Mouse (Mus musculus) E14TG2a.4 (cell line): Measurements from ENCODE around the gene Artn.

Source experiments
- H3K27me3 ChIP-seq: 2 replicates; pipeline ENCODE4 v1.6.1; 2014; ENCODE audit warnings: low read length, control low read depth; ENCODE audit not compliant: insufficient read depth
- H3K36me3 ChIP-seq: 2 replicates; pipeline ENCODE4 v1.6.1; 2014; ENCODE audit warnings: low read length, control low read depth; ENCODE audit not compliant: insufficient read depth
- H3K4me1 ChIP-seq: replicated peaks from 2 replicates; pipeline ENCODE4 v1.6.1; 2014; ENCODE audit warnings: low read depth, low read length, control low read depth
- H3K4me3 ChIP-seq: replicated peaks from 2 replicates; pipeline ENCODE4 v1.5.1; 2014; ENCODE audit warnings: mild to moderate bottlenecking, low read length
- H3K9me3 ChIP-seq: 2 replicates; pipeline ENCODE4 v1.6.1; 2014; ENCODE audit warnings: low read length, control low read depth
- CTCF ChIP-seq: conservative IDR thresholded peaks from 2 replicates; pipeline ENCODE4 v1.5.1; 2014; ENCODE audit warnings: low read length
- NANOG ChIP-seq: IDR thresholded peaks from 2 replicates; pipeline ENCODE4 v1.6.1; 2014; ENCODE audit warnings: borderline replicate concordance, low read length, mixed read lengths
- POU5F1 ChIP-seq: IDR thresholded peaks from 2 replicates; pipeline ENCODE4 v1.6.1; 2014; ENCODE audit warnings: low read length, borderline replicate concordance

Artn gene

GRCm38 (mm10) chr4:117928699-117929241 is 793 bp downstream of the Artn start:
- H3K4me1 ChIP-seq: peaks cover 39% of the 10 kb centered on the region
- peaks cover 14% of the 10 kb centered on the region for H3K9me3 ChIP-seq
- H3K27me3 ChIP-seq: peaks cover 64% of the 10 kb centered on the region
- peaks cover 25% of the 10 kb centered on the region for H3K36me3 ChIP-seq
- TF ChIP-seq NANOG: no peak
- TF ChIP-seq CTCF: no peak; the same call in 1 of the 2 replicates
- no peak for TF ChIP-seq POU5F1
- peak overlapping the region; percentile 77 for H3K4me3 ChIP-seq

GRCm38 (mm10) chr4:117928234-117928633 is 1.3 kb downstream of the Artn start:
- H3K9me3 ChIP-seq: peaks cover 14% of the 10 kb centered on the region
- H3K4me3 ChIP-seq: no peak overlapping the region
- peaks cover 38% of the 10 kb centered on the region for H3K4me1 ChIP-seq
- peaks cover 23% of the 10 kb centered on the region for H3K36me3 ChIP-seq
- TF ChIP-seq CTCF (peak; percentile 92), POU5F1 (no peak), NANOG (no peak)
- H3K27me3 ChIP-seq: peaks cover 69% of the 10 kb centered on the region

- no peak for TF ChIP-seq NANOG
- TF ChIP-seq POU5F1: no peak
Observed at GRCm38 (mm10) chr4:117926545-117927482, 2.7 kb downstream of the Artn start.

GRCm38 (mm10) chr4:117924916-117925315 is 4.6 kb downstream of the Artn start:
- Histone ChIP-seq H3K9me3 (peaks cover 14% of the 10 kb centered on the region), H3K36me3 (peaks cover 6% of the 10 kb centered on the region; the same call in 1 of the 2 replicates), H3K27me3 (peaks cover 88% of the 10 kb centered on the region), H3K4me3 (no peak overlapping the region), H3K4me1 (peaks cover 26% of the 10 kb centered on the region)
- TF ChIP-seq POU5F1: no peak
- TF ChIP-seq NANOG: no peak
- no peak for TF ChIP-seq CTCF

More at GRCm38 (mm10) chr4:117926545-117927482, 2.7 kb downstream of the Artn start:
- H3K27me3 ChIP-seq: peaks cover 83% of the 10 kb centered on the region
- peaks cover 33% of the 10 kb centered on the region for H3K4me1 ChIP-seq
- H3K36me3 ChIP-seq: peaks cover 9% of the 10 kb centered on the region; the same call in 1 of the 2 replicates
- H3K4me3 ChIP-seq: peak overlapping the region; percentile 80
- H3K9me3 ChIP-seq: peaks cover 14% of the 10 kb centered on the region

- H3K4me3 ChIP-seq: no peak overlapping the region
- TF ChIP-seq CTCF (no peak), NANOG (no peak), POU5F1 (no peak)
- H3K27me3 ChIP-seq: peaks cover 81% of the 10 kb centered on the region
- peaks cover 16% of the 10 kb centered on the region for H3K4me1 ChIP-seq
- peaks cover 6% of the 10 kb centered on the region; the same call in 1 of the 2 replicates for H3K36me3 ChIP-seq
- H3K9me3 ChIP-seq: peaks cover 14% of the 10 kb centered on the region
Observed at GRCm38 (mm10) chr4:117923450-117923849, 6.1 kb downstream of the Artn start.

- H3K4me1 ChIP-seq: peaks cover 10% of the 10 kb centered on the region
- peaks cover 60% of the 10 kb centered on the region for H3K27me3 ChIP-seq
- no peak overlapping the region for H3K4me3 ChIP-seq
- no peaks in the 10 kb centered on the region for H3K36me3 ChIP-seq
- H3K9me3 ChIP-seq: no peaks in the 10 kb centered on the region
- TF ChIP-seq POU5F1: no peak
- TF ChIP-seq NANOG: no peak
- no peak for TF ChIP-seq CTCF
Observed at GRCm38 (mm10) chr4:117921358-117921757, 8.2 kb downstream of the Artn start.

GRCm38 (mm10) chr4:117918762-117919161 is 10.8 kb downstream of the Artn start:
- Histone ChIP-seq H3K36me3 (no peaks in the 10 kb centered on the region), H3K9me3 (no peaks in the 10 kb centered on the region), H3K4me3 (no peak overlapping the region), H3K27me3 (peaks cover 35% of the 10 kb centered on the region), H3K4me1 (peaks cover 18% of the 10 kb centered on the region)
- TF ChIP-seq POU5F1: no peak
- no peak for TF ChIP-seq NANOG
- no peak for TF ChIP-seq CTCF

- no peak overlapping the region for H3K4me3 ChIP-seq
- H3K9me3 ChIP-seq: no peaks in the 10 kb centered on the region
- no peak for TF ChIP-seq POU5F1
- no peak for TF ChIP-seq NANOG
- no peak for TF ChIP-seq CTCF
- peaks cover 23% of the 10 kb centered on the region for H3K4me1 ChIP-seq
- H3K36me3 ChIP-seq: no peaks in the 10 kb centered on the region
- peaks cover 30% of the 10 kb centered on the region for H3K27me3 ChIP-seq
Observed at GRCm38 (mm10) chr4:117918261-117918660, 11.3 kb downstream of the Artn start.
